Mouse (Mus musculus) forebrain, postnatal 0 days (tissue): ENCODE data around the gene Cpn2. TPM values are rescaled to one million over a fixed set of nuclear protein-coding genes. Genes with fewer than 3 reads are reported as not detected.

Experiments used
- ATAC-seq: fragments of 200-750 bp; cut with Nextera tagmentation; 2 replicates; pipeline ENCODE4 v1.8.0; 2017; ENCODE audit warnings: mild to moderate bottlenecking, moderate library complexity
- DNase-seq: peaks from one replicate; pipeline ENCODE4 v3.0.0-alpha.2; 2015
- H3K27ac ChIP-seq: fragments of 300-500 bp; sonication (generic); 2 replicates; pipeline ENCODE4 v1.5.1; 2014; ENCODE audit warnings: low read depth, mild to moderate bottlenecking, antibody characterized with exemption, low read length, moderate library complexity, mixed read lengths
- H3K27me3 ChIP-seq: fragments of 300-500 bp; sonication (generic); 2 replicates; pipeline ENCODE4 v1.6.1; 2014; ENCODE audit warnings: mild to moderate bottlenecking, low read length, mixed read lengths; ENCODE audit not compliant: insufficient read depth
- H3K36me3 ChIP-seq: fragments of 300-500 bp; sonication (generic); 2 replicates; pipeline ENCODE4 v1.6.1; 2014; ENCODE audit warnings: mild to moderate bottlenecking, moderate library complexity; ENCODE audit not compliant: insufficient read depth
- H3K4me1 ChIP-seq: fragments of 300-500 bp; sonication (generic); 2 replicates; pipeline ENCODE4 v1.6.1; 2014; ENCODE audit warnings: antibody characterized with exemption; ENCODE audit not compliant: insufficient read depth
- H3K4me2 ChIP-seq: fragments of 300-500 bp; sonication (generic); 2 replicates; pipeline ENCODE4 v1.6.1; 2014; ENCODE audit warnings: low read depth, mild to moderate bottlenecking, moderate library complexity
- H3K4me3 ChIP-seq: fragments of 300-500 bp; sonication (generic); 2 replicates; pipeline ENCODE4 v1.5.1; 2014; ENCODE audit warnings: low read depth, low read length, mixed read lengths
- H3K9ac ChIP-seq: fragments of 300-500 bp; sonication (generic); 2 replicates; pipeline ENCODE4 v1.6.1; 2014; ENCODE audit warnings: mild to moderate bottlenecking
- H3K9me3 ChIP-seq: fragments of 300-500 bp; sonication (generic); 2 replicates; pipeline ENCODE4 v1.6.1; 2016; ENCODE audit warnings: low read length
- CTCF ChIP-seq: sonication (generic); IDR thresholded peaks from 2 replicates; pipeline ENCODE4 v1.5.1; 2016; ENCODE audit warnings: antibody characterized with exemption, control low read depth, low read depth
- WGBS: fragments of 180-500 bp; shearing (Covaris S2); extraction: QIAGEN DNeasy Blood & Tissue Kit; methylation state at CpG from one replicate; pipeline ENCODE4 v1.1.7; 2014; 5-methylcytosine and 5-hydroxymethylcytosine counted together
- polyA plus RNA-seq: library from polyadenylated mRNA; unstranded; fragments of >200 nt; fragmentation: Nextera tagmentation; extraction: Ambion mirVana; gene quantifications from 2 replicates; pipeline ENCODE4 v1.2.1, GENCODE M21; 2015
- total RNA-seq: library from RNA; depleted of rRNA; stranded (reverse); fragments of >200 nt; gene quantifications from 2 replicates; pipeline ENCODE4 v1.2.3, GENCODE M21; 2014

Gene Cpn2
- total and polyA plus RNA-seq, 2 experiments from 2014 or later = not detected

GRCm38 (mm10) chr16:30280676-30281297 lies 13.5 kb upstream of the Cpn2 start:
- H3K4me3 ChIP-seq = no peak overlapping the region
- ATAC-seq (no peak), DNase-seq (no peak)
- H3K4me1 ChIP-seq = peaks cover 5% of the 10 kb centered on the region; the same call in 1 of the 2 replicates
- no peak overlapping the region for H3K27ac ChIP-seq
- 18% methylated on average over 4 of the region's 4 CpGs for WGBS
- H3K27me3 ChIP-seq = peaks cover 25% of the 10 kb centered on the region
- H3K9ac ChIP-seq = no peak overlapping the region
- H3K4me2 ChIP-seq = no peak overlapping the region
- no peaks in the 10 kb centered on the region for H3K36me3 ChIP-seq
- no peak for TF ChIP-seq CTCF
- H3K9me3 ChIP-seq = no peaks in the 10 kb centered on the region

GRCm38 (mm10) chr16:30278406-30278805 lies 11.1 kb upstream of the Cpn2 start:
- H3K4me2 ChIP-seq = no peak overlapping the region
- ATAC-seq = no peak
- no peak for DNase-seq
- H3K4me1 ChIP-seq = no peaks in the 10 kb centered on the region
- H3K27me3 ChIP-seq = peaks cover 12% of the 10 kb centered on the region; the same call in 1 of the 2 replicates
- no peak overlapping the region for H3K9ac ChIP-seq
- no peak overlapping the region for H3K4me3 ChIP-seq
- no peak for TF ChIP-seq CTCF
- 59% methylated on average over 11 of the region's 11 CpGs for WGBS
- H3K27ac ChIP-seq = no peak overlapping the region
- H3K36me3 ChIP-seq = no peaks in the 10 kb centered on the region
- no peaks in the 10 kb centered on the region for H3K9me3 ChIP-seq

- WGBS = 67% methylated on average over 15 of the region's 15 CpGs
- Histone ChIP-seq H3K4me2 (no peak overlapping the region), H3K36me3 (no peaks in the 10 kb centered on the region), H3K9ac (no peak overlapping the region), H3K27me3 (no peaks in the 10 kb centered on the region), H3K4me3 (no peak overlapping the region), H3K4me1 (no peaks in the 10 kb centered on the region; the same call in 1 of the 2 replicates), H3K27ac (no peak overlapping the region), H3K9me3 (no peaks in the 10 kb centered on the region)
- ATAC-seq (no peak), DNase-seq (no peak)
- no peak for TF ChIP-seq CTCF
Measured at GRCm38 (mm10) chr16:30275558-30276340, 8.4 kb upstream of the Cpn2 start.

GRCm38 (mm10) chr16:30273065-30273464 lies 5.8 kb upstream of the Cpn2 start:
- Histone ChIP-seq H3K27me3 (no peaks in the 10 kb centered on the region), H3K4me1 (no peaks in the 10 kb centered on the region; the same call in 1 of the 2 replicates), H3K4me2 (no peak overlapping the region), H3K9me3 (no peaks in the 10 kb centered on the region), H3K36me3 (no peaks in the 10 kb centered on the region), H3K4me3 (no peak overlapping the region), H3K27ac (no peak overlapping the region), H3K9ac (no peak overlapping the region)
- TF ChIP-seq CTCF = no peak
- ATAC-seq (no peak), DNase-seq (no peak)
- WGBS = 95% methylated on average over 8 of the region's 8 CpGs

GRCm38 (mm10) chr16:30271941-30272595 lies 4.8 kb upstream of the Cpn2 start:
- Histone ChIP-seq H3K4me1 (no peaks in the 10 kb centered on the region; the same call in 1 of the 2 replicates), H3K9me3 (no peaks in the 10 kb centered on the region), H3K27me3 (no peaks in the 10 kb centered on the region), H3K4me3 (no peak overlapping the region), H3K27ac (no peak overlapping the region; the same call in 1 of the 2 replicates), H3K36me3 (no peaks in the 10 kb centered on the region), H3K4me2 (no peak overlapping the region), H3K9ac (no peak overlapping the region)
- peak; percentile 39 for DNase-seq
- 35% methylated on average over 6 of the region's 6 CpGs for WGBS
- TF ChIP-seq CTCF = no peak
- peak; percentile 59; the same call in 1 of the 2 replicates for ATAC-seq

GRCm38 (mm10) chr16:30271223-30271761 lies 4.0 kb upstream of the Cpn2 start:
- Histone ChIP-seq H3K9ac (no peak overlapping the region), H3K4me1 (no peaks in the 10 kb centered on the region; the same call in 1 of the 2 replicates), H3K4me2 (no peak overlapping the region), H3K27ac (no peak overlapping the region), H3K27me3 (no peaks in the 10 kb centered on the region), H3K36me3 (no peaks in the 10 kb centered on the region), H3K4me3 (no peak overlapping the region), H3K9me3 (no peaks in the 10 kb centered on the region)
- ATAC-seq = no peak
- no peak for TF ChIP-seq CTCF
- DNase-seq = no peak
- 58% methylated on average over 8 of the region's 8 CpGs for WGBS

GRCm38 (mm10) chr16:30266561-30266960 lies 738 bp downstream of the Cpn2 start:
- 84% methylated on average over 5 of the region's 5 CpGs for WGBS
- Histone ChIP-seq H3K4me1 (no peaks in the 10 kb centered on the region; the same call in 1 of the 2 replicates), H3K27ac (no peak overlapping the region), H3K9ac (no peak overlapping the region), H3K9me3 (no peaks in the 10 kb centered on the region), H3K27me3 (no peaks in the 10 kb centered on the region), H3K36me3 (no peaks in the 10 kb centered on the region), H3K4me2 (no peak overlapping the region), H3K4me3 (no peak overlapping the region)
- no peak for TF ChIP-seq CTCF
- ATAC-seq = no peak
- DNase-seq = no peak
